Mouse (Mus musculus) left cerebral cortex, adult 18-20 months (tissue): Measurements from ENCODE around the gene Zfp384. TPM values are rescaled to one million over a fixed set of nuclear protein-coding genes. Genes with fewer than 3 reads are reported as not detected.

ENCODE experiments used
- DNase-seq, 2 experiments: peaks; one replicate each; pipeline ENCODE4 v3.0.0; 2021 to 2022; ENCODE audit warnings: low spot score in 2 of 2, mixed read lengths in 1 of 2
- total RNA-seq, 2 experiments: library from RNA; stranded (reverse); gene quantifications; 2 replicates each; pipeline ENCODE4 v1.2.3; 2021

The Zfp384 gene
- total RNA-seq, 2 experiments from 2014 or later, result 45.9 to 47.6 TPM

DNA sequence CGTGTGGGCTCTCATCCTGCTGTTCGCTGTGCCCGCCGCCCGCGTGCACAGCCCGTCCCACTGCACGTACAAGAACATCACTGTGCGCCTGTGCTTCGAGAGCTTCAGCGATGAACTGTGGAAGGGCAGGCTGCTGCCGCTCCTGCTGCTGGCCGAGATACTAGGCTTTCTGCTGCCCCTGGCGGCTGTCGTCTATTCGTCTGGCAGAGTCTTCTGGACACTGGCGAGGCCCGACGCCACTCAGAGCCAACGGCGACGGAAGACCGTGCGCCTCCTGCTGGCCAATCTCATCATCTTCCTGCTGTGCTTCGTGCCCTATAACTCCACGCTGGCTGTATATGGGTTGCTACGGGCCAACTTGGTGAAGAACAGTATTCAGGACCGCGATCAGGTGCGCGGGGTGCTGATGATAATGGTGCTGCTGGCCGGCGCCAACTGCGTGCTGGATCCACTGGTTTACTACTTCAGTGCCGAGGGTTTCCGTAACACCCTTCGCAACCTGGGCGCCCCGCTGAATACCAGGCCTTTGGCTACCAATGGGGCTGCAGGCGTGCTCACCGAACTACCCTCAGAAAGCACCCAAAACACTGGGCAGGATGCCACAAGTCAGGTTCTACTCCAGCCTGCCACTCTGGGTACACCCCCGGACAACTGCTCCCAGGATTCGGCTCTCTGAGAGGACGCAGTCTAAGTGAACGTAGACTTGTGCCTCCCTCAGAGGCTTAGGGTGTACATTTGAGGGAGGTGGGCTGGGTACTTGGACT, 73.0 kb downstream of the Zfp384 start:
- peak; percentile 80 for DNase-seq

DNA sequence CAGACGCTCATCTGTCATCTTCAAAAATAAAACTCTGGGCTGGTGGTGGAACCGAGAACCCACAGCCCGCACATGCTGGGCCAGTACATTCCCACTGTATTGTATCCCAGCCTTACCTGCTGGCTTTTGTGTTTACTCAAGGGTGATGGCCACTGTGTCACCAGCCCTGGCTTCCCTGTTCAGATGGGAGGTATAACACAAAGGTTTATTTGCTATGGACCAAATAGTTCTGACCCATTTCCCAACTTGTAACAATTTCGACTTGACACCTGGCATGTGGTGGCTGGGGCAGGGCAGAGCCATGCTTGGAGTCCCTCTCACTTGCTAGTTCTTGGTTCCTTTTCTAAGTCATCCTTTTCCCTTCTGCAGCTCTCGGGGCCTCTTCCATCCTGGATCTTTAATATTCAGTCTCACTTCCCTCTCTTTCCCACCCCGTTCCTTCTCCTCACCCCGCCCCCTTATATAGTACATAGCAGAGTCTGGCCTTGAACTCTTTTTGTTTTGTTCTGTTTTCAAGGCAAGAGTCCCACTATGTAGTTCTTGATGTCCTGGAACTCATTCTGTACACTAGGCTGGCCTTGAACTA, 73.9 kb downstream of the Zfp384 start:
- DNase-seq, result no peak

DNA sequence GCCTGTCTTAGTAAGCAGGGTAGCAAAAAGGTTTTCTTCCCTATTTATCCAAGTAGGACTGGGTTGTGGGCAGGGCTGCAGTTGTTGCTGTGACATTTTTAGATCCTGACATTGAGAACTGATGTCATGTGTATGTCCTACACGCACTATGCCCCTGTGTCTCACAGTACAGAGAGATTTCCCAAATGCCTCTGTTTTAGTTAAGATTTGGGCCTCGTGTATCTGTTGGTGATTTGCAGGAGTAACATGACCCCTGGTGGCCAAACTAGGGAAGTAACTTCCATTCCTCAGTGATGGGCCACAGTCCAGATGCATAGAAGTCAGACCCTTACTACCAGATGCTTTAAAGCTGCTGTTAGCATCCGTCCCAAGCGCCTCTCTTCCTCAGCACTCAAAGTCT, 75.5 kb downstream of the Zfp384 start:
- DNase-seq, result peak; percentile 57 to 64

Other genes starting within 250 kb of the Zfp384 start
- gene Eno2, start 239.5 kb upstream of the Zfp384 start, total RNA-seq, result 1,000 to 10,000 TPM; 1,066 to 1,067 TPM
- 1 to 10 TPM; 1.0 to 1.1 TPM for gene Lrrc23, start 229.4 kb upstream of the Zfp384 start, total RNA-seq
- 1 to 10 TPM; 4.6 to 5.7 TPM for gene Spsb2, start 200.5 kb upstream of the Zfp384 start, total RNA-seq
- 100 to 1,000 TPM; 804 to 847 TPM for gene Tpi1, start 194.8 kb upstream of the Zfp384 start, total RNA-seq
- gene Usp5, start 179.7 kb upstream of the Zfp384 start, total RNA-seq, result 100 to 1,000 TPM; 204 to 208 TPM
- under 1 TPM; 0.23 to 0.42 TPM for gene Cdca3, start 179.6 kb upstream of the Zfp384 start, total RNA-seq
- gene Gnb3, start 168.9 kb upstream of the Zfp384 start, total RNA-seq, result under 1 TPM in 1 of 2 experiments, not detected in 1; 0.21 TPM
- gene P3h3, start 151.4 kb upstream of the Zfp384 start, total RNA-seq, result 10 to 100 TPM; 23.5 to 30.9 TPM
- gene Gpr162, start 145.2 kb upstream of the Zfp384 start, total RNA-seq, result 100 to 1,000 TPM; 212 to 232 TPM
- gene Cd4, start 120.9 kb upstream of the Zfp384 start, total RNA-seq, result 1 to 10 TPM; 4.2 to 8.6 TPM
- 1 to 10 TPM; 2.6 to 3.2 TPM for gene Lag3, start 97.4 kb upstream of the Zfp384 start, total RNA-seq
- 100 to 1,000 TPM; 895 to 902 TPM for gene Ptms, start 89.0 kb upstream of the Zfp384 start, total RNA-seq
- 100 to 1,000 TPM; 626 to 639 TPM for gene Mlf2, start 77.8 kb upstream of the Zfp384 start, total RNA-seq
- gene Cops7a, start 43.6 kb upstream of the Zfp384 start, total RNA-seq, result 100 to 1,000 TPM; 168 TPM
- 100 to 1,000 TPM; 194 to 195 TPM for gene Pianp, start 12.5 kb upstream of the Zfp384 start, total RNA-seq
- 10 to 100 TPM; 50.7 to 51.1 TPM for gene Ing4, start 30.6 kb downstream of the Zfp384 start, total RNA-seq
- gene Acrbp, start 40.5 kb downstream of the Zfp384 start, total RNA-seq, result 10 to 100 TPM; 11.2 to 14.5 TPM
- under 1 TPM; 0.58 to 0.68 TPM for gene Lpar5, start 58.8 kb downstream of the Zfp384 start, total RNA-seq
- 100 to 1,000 TPM; 147 to 150 TPM for gene Chd4, start 86.8 kb downstream of the Zfp384 start, total RNA-seq
- 10 to 100 TPM; 30.2 to 30.5 TPM for gene Nop2, start 122.8 kb downstream of the Zfp384 start, total RNA-seq
- gene Iffo1, start 136.1 kb downstream of the Zfp384 start, total RNA-seq, result 10 to 100 TPM; 54.6 to 55.8 TPM
- gene Gapdh, start 157.3 kb downstream of the Zfp384 start, total RNA-seq, result 1,000 to 10,000 TPM; 2,618 to 2,651 TPM
- 10 to 100 TPM; 22.0 to 24.4 TPM for gene Ncapd2, start 182.6 kb downstream of the Zfp384 start, total RNA-seq
- 10 to 100 TPM; 69.7 to 81.2 TPM for gene Mrpl51, start 182.7 kb downstream of the Zfp384 start, total RNA-seq
- gene Vamp1, start 206.4 kb downstream of the Zfp384 start, total RNA-seq, result 100 to 1,000 TPM; 111 to 145 TPM
- 1 to 10 TPM; 6.5 to 6.8 TPM for gene Tapbpl, start 222.7 kb downstream of the Zfp384 start, total RNA-seq
- not detected for gene Cd27, start 227.9 kb downstream of the Zfp384 start, total RNA-seq